Mouse (Mus musculus): ENCODE measurements at regions not wholly inside any gene's neighbourhood (a gene's known extent, or its start where the extent isn't known, plus 50 kb on each side); places are given as distances from the start of the nearest gene placed in this dataset.

GRCm38 (mm10) chr7:125271356-125271755, 173.1 kb upstream of the Kdm8 start:
- TF ChIP-seq POLR2A (IDR thresholded peaks at IDR 0.05; ENCODE audit: control insufficient read depth, low read depth, low read length) (no peak), CTCF (IDR thresholded peaks at IDR 0.05; ENCODE audit: control insufficient read depth, insufficient read depth, insufficient replicate concordance, low read depth, low read length) (no peak)
